Mouse (Mus musculus) retina, adult 2 months (tissue): ENCODE results near the gene Arhgap32.
"Not testable (repeated sequence)": the region's sequence is repeated elsewhere in the genome, so short reads cannot be mapped to it uniquely, and the experiment has no call there.

Experiments used
- DNase-seq: peaks from one replicate; pipeline ENCODE4 v3.0.0-alpha.2; 2012; ENCODE audit warnings: low read depth, low spot score

The Arhgap32 gene

DNA sequence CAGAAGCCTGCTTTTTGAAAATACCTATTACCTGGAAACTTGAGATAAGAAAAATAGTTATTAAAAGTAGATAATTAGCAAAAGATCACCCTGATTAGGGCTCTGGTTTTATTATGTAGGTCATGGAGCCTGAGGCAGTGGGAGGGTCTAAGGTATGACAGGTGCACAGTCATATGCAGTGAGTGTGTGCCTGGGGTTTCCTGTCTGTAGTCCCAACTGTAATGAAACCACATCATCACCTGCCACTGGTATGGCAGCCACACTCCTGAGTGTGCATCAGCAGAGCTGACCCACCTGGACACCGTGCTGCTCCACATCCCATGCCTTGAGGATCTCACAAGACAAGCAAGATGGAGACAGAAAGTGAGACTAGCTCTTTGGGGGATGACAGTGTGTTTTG is at the start of gene Arhgap32:
Arhgap32 (plus strand) TSS at position 351 of the 400 bp plus-strand sequence.
- no peak for DNase-seq

DNA sequence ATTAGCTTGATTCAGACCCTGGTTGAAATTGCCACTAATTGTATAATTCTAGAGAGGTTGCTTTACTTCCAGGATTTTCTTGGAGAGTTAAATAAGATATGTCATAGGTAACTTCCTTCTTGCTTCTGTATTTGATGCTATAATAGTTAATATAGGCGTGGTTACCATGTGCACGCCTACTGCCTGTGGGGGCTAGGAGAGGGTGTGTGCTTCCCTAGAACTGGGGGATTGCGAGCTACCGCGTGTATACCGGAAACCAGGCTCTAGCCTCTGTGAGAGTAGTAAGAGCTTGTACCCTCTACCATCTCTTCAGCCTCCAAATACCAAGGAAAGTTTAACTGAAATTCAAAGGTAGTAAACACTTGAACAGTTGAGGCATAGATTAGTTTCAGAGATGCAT is 43.2 kb upstream of the Arhgap32 start:
- no peak for DNase-seq

- no peak for DNase-seq
Observed at GRCm38 (mm10) chr9:32088106-32088776, 27.7 kb upstream of the Arhgap32 start.

GRCm38 (mm10) chr9:32088882-32089281 is 27.1 kb upstream of the Arhgap32 start:
- no peak for DNase-seq

DNA sequence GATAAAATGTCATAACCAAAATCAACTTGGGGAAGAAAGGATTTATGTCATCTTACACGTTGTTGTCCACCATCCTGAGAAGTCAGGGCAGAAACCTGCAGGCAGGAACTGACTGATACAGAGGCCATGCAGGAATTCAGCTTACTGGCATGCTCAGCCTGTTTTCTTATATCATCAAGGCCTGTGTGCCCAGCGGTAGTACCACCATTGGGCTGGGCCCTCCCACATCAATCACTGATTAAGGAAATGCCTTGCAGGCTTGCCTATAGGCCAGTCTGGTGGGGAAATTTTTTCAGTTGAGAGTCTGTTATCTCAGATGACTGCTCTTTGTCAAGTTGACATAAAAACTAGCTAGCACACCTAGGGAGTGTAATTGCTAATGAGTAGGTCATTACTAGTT is 22.5 kb upstream of the Arhgap32 start:
- no peak for DNase-seq

- no peak for DNase-seq
Observed at GRCm38 (mm10) chr9:32094351-32095120, 21.4 kb upstream of the Arhgap32 start.

GRCm38 (mm10) chr9:32095511-32095910 is 20.4 kb upstream of the Arhgap32 start:
- no peak for DNase-seq

DNA sequence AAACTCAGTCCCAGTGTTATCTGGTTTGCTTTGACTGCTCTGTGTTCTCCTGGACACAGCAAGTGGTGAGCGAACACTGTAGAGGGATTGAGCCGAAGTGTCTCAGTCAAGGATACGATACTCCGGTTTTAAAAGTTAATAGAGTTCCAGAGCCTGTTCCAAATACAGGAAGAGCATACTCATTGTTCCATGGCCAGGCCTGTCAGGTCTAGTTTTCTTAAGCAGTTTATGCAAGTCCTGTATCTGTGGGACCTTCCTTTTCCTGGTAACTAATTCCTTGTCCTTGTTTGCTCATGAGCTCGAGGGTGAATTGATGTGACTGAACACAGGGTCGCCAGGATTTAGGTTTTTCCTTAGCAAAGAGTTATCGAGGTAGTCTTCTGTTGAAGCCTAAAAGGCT is 19.4 kb upstream of the Arhgap32 start:
- DNase-seq: no peak

GRCm38 (mm10) chr9:32097123-32097522 is 18.8 kb upstream of the Arhgap32 start:
- DNase-seq: no peak

- DNase-seq: no peak
Observed at GRCm38 (mm10) chr9:32098425-32099155, 17.3 kb upstream of the Arhgap32 start.

GRCm38 (mm10) chr9:32100561-32100960 is 15.4 kb upstream of the Arhgap32 start:
- DNase-seq: no peak

DNA sequence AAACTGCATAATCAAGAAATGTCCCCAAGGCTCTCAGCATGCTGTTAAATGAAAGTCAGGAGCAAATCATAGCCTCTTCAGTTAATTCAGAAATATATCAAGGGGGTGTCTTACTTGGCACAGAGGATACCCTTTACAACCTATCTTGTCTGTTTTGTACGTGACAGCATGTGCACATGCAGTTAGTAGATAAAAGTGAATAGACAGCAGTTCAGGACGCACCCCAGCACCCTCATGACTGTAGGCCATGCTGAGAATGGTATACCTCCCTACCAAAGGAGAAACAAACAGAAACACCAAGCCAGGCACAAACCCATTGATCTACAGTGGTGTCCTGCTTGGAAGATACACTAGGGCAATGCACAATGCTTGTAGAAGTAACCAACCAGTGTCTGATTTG is 14.4 kb upstream of the Arhgap32 start:
- no peak for DNase-seq

- DNase-seq: no peak
Observed at GRCm38 (mm10) chr9:32104670-32105069, 11.3 kb upstream of the Arhgap32 start.

- DNase-seq: no peak
Observed at GRCm38 (mm10) chr9:32110376-32110775, 5.6 kb upstream of the Arhgap32 start.

- no peak for DNase-seq
Observed at GRCm38 (mm10) chr9:32116272-32116671, 336 bp downstream of the Arhgap32 start.

DNA sequence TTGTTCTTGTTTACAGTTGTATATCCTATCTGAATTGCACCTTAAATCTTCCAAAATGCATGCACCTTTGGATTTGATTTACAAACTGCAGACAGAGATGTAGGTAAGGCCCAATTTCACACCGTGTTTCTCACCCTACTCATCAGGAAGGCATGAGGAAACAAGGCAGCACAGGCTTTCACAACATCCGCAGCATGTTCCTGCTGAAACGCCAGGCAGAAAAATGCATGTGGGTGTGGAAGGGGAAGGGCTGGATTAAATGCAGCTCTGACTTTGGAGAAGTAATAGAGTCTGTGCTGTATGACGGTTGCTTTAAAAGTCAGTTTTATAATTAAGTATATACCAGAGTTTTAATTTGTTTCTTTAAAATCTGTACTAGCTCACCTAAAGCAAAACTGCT is 1.9 kb downstream of the Arhgap32 start:
- no peak for DNase-seq

GRCm38 (mm10) chr9:32118433-32118832 is 2.5 kb downstream of the Arhgap32 start:
- no peak for DNase-seq

DNA sequence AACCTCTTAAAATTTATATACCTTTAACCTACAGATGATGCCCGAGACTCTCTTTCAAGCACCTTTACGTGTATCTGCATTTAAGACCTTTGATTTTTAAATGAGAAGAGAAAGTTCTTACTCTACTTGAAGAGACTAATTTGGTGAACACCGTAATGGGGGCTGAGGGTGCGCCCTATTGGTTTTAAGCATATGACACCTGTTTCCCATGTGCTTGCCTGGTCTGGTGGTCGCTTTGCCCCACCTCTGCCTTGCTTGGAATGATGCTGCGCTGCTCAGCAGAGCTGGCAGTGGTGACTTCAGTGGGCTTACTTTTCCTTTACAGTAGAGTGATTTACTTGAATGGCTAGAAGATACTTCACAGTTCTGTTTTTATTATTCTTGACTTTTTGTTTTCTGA is 3.6 kb downstream of the Arhgap32 start:
- no peak for DNase-seq

DNA sequence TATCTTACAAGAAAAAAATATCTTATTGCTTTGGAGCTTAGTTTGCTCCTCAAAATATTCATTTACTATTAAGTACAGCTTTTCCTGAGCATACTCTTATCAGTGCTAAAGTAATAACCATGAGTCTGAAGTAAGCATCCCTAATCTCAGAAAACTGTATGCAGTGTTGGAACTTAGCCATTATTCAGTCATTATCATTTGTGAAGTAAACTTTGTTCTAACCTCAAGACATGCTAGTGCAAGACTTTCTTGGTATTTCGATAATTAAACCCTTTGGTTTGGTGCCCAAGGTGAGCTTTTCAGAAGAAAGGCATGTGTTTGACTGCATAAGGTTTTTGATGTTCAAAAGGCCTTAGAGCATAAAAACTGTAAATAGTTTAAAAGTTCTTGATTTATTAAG is 4.2 kb downstream of the Arhgap32 start:
- no peak for DNase-seq

GRCm38 (mm10) chr9:32121271-32121670 is 5.3 kb downstream of the Arhgap32 start:
- not testable (repeated sequence) for DNase-seq

DNA sequence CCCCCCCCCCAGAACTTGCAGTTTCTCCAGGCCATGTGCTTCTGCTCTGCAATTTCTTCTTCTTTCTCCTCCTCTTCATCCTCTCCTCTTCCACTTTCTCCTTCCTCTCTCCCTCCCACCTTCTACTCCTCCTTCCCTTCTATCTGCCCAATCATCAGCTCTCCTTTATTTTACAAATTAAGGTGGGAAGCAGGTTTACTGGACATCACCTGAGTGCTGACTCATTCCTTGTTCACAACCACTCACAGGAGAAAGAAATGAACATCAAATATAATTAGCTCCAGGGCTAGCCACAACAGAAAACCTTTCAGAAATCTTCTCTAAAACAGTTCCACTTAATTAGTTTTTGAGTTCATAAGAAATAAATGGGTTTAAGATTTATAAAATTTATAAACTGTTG is 20.3 kb downstream of the Arhgap32 start:
- no peak for DNase-seq

- DNase-seq: no peak
Observed at GRCm38 (mm10) chr9:32136680-32137295, 20.9 kb downstream of the Arhgap32 start.
